Mouse (Mus musculus) neural tube, embryonic 12.5 days (tissue): Measurements from ENCODE around the gene Akap10. TPM values are rescaled to one million over a fixed set of nuclear protein-coding genes. Genes with fewer than 3 reads are reported as not detected.

Source experiments
- ATAC-seq: fragments of 200-750 bp; cut with Nextera tagmentation; 2 replicates; pipeline ENCODE4 v1.8.0; 2017; ENCODE audit warnings: low read depth, mild to moderate bottlenecking, moderate TSS enrichment, moderate library complexity; ENCODE audit not compliant: low FRiP score
- H3K27ac ChIP-seq: fragments of 300-500 bp; sonication (generic); 2 replicates; pipeline ENCODE4 v1.5.1; 2016
- H3K27me3 ChIP-seq: fragments of 300-500 bp; sonication (generic); replicated peaks from 2 replicates; pipeline ENCODE4 v1.6.1; 2016; ENCODE audit warnings: mild to moderate bottlenecking
- H3K36me3 ChIP-seq: fragments of 300-500 bp; sonication (generic); 2 replicates; pipeline ENCODE4 v1.6.1; 2016; ENCODE audit warnings: mild to moderate bottlenecking
- H3K4me1 ChIP-seq: fragments of 300-500 bp; sonication (generic); 2 replicates; pipeline ENCODE4 v1.6.1; 2016
- H3K4me2 ChIP-seq: fragments of 300-500 bp; sonication (generic); replicated peaks from 2 replicates; pipeline ENCODE4 v1.6.1; 2016; ENCODE audit warnings: mild to moderate bottlenecking
- H3K4me3 ChIP-seq: fragments of 300-500 bp; sonication (generic); 2 replicates; pipeline ENCODE4 v1.5.1; 2016
- H3K9ac ChIP-seq: fragments of 300-500 bp; sonication (generic); 2 replicates; pipeline ENCODE4 v1.6.1; 2016; ENCODE audit warnings: mild to moderate bottlenecking
- H3K9me3 ChIP-seq: fragments of 300-500 bp; sonication (generic); 2 replicates; pipeline ENCODE4 v1.6.1; 2016; ENCODE audit warnings: mild to moderate bottlenecking
- WGBS: fragments of 180-500 bp; shearing (Covaris S2); methylation state at CpG from one replicate; pipeline ENCODE4 v1.1.7; 2016; 5-methylcytosine and 5-hydroxymethylcytosine counted together
- polyA plus RNA-seq: library from polyadenylated mRNA; unstranded; fragments of >200 nt; fragmentation: Nextera tagmentation; extraction: Ambion mirVana; gene quantifications from 2 replicates; pipeline ENCODE4 v1.2.1, GENCODE M21; 2016

The Akap10 gene
- polyA plus RNA-seq, 1 experiment from 2014 or later: 19.4 TPM

GRCm38 (mm10) chr11:61929323-61930097 lies 542 bp downstream of the Akap10 start:
- Histone ChIP-seq H3K4me3 (peak overlapping the region; percentile 87), H3K9me3 (no peaks in the 10 kb centered on the region), H3K27me3 (no peaks in the 10 kb centered on the region), H3K36me3 (no peaks in the 10 kb centered on the region), H3K27ac (peak overlapping the region; percentile 89), H3K4me2 (peak overlapping the region; percentile 61), H3K4me1 (peaks cover 14% of the 10 kb centered on the region), H3K9ac (peak overlapping the region; percentile 88)
- no peak; the same call in none of the 2 replicates for ATAC-seq
- WGBS: 2% methylated on average over 47 of the region's 47 CpGs

GRCm38 (mm10) chr11:61923309-61923708 lies 6.7 kb downstream of the Akap10 start:
- WGBS: 85% methylated on average over 1 of the region's 1 CpGs
- no peak overlapping the region for H3K4me2 ChIP-seq
- peaks cover 3% of the 10 kb centered on the region; the same call in 1 of the 2 replicates for H3K4me1 ChIP-seq
- H3K36me3 ChIP-seq: peaks cover 4% of the 10 kb centered on the region; the same call in 1 of the 2 replicates
- H3K27me3 ChIP-seq: no peaks in the 10 kb centered on the region
- no peak for ATAC-seq
- H3K9me3 ChIP-seq: no peaks in the 10 kb centered on the region
- H3K4me3 ChIP-seq: no peak overlapping the region
- no peak overlapping the region for H3K27ac ChIP-seq
- H3K9ac ChIP-seq: no peak overlapping the region

- no peak for ATAC-seq
- peaks cover 26% of the 10 kb centered on the region for H3K36me3 ChIP-seq
- H3K27me3 ChIP-seq: no peaks in the 10 kb centered on the region
- no peak overlapping the region for H3K9ac ChIP-seq
- no peak overlapping the region for H3K4me2 ChIP-seq
- H3K4me3 ChIP-seq: no peak overlapping the region
- H3K27ac ChIP-seq: no peak overlapping the region
- H3K4me1 ChIP-seq: no peaks in the 10 kb centered on the region
- H3K9me3 ChIP-seq: no peaks in the 10 kb centered on the region
- 94% methylated on average over 3 of the region's 3 CpGs for WGBS
These were observed 10.3 kb downstream of the Akap10 start for GRCm38 (mm10) chr11:61919702-61920101.

- Histone ChIP-seq H3K4me3 (no peak overlapping the region), H3K4me2 (no peak overlapping the region), H3K27me3 (no peaks in the 10 kb centered on the region), H3K27ac (no peak overlapping the region), H3K36me3 (peaks cover 50% of the 10 kb centered on the region), H3K9me3 (no peaks in the 10 kb centered on the region), H3K4me1 (no peaks in the 10 kb centered on the region), H3K9ac (no peak overlapping the region)
- no peak for ATAC-seq
These were observed 21.7 kb downstream of the Akap10 start for GRCm38 (mm10) chr11:61908315-61908714.

- H3K4me1 ChIP-seq: no peaks in the 10 kb centered on the region
- H3K36me3 ChIP-seq: peaks cover 38% of the 10 kb centered on the region
- no peak overlapping the region for H3K27ac ChIP-seq
- H3K4me3 ChIP-seq: no peak overlapping the region
- H3K9me3 ChIP-seq: no peaks in the 10 kb centered on the region
- no peaks in the 10 kb centered on the region for H3K27me3 ChIP-seq
- WGBS: 82% methylated on average over 5 of the region's 5 CpGs
- H3K4me2 ChIP-seq: no peak overlapping the region
- no peak for ATAC-seq
- no peak overlapping the region for H3K9ac ChIP-seq
These were observed 47.9 kb downstream of the Akap10 start for GRCm38 (mm10) chr11:61882183-61882582.

- peaks cover 45% of the 10 kb centered on the region for H3K36me3 ChIP-seq
- H3K27me3 ChIP-seq: no peaks in the 10 kb centered on the region
- H3K4me3 ChIP-seq: no peak overlapping the region
- H3K9me3 ChIP-seq: no peaks in the 10 kb centered on the region
- H3K4me2 ChIP-seq: no peak overlapping the region
- no peak overlapping the region for H3K9ac ChIP-seq
- no peaks in the 10 kb centered on the region for H3K4me1 ChIP-seq
- H3K27ac ChIP-seq: no peak overlapping the region
- no peak for ATAC-seq
These were observed 50.1 kb downstream of the Akap10 start for GRCm38 (mm10) chr11:61879921-61880320.

GRCm38 (mm10) chr11:61871881-61872280 lies 58.2 kb downstream of the Akap10 start:
- no peak overlapping the region for H3K9ac ChIP-seq
- 93% methylated on average over 5 of the region's 5 CpGs for WGBS
- no peaks in the 10 kb centered on the region for H3K4me1 ChIP-seq
- no peaks in the 10 kb centered on the region for H3K27me3 ChIP-seq
- ATAC-seq: no peak
- peaks cover 65% of the 10 kb centered on the region for H3K36me3 ChIP-seq
- H3K27ac ChIP-seq: no peak overlapping the region
- no peak overlapping the region for H3K4me2 ChIP-seq
- H3K4me3 ChIP-seq: no peak overlapping the region
- H3K9me3 ChIP-seq: no peaks in the 10 kb centered on the region

GRCm38 (mm10) chr11:61866856-61867255 lies 63.2 kb downstream of the Akap10 start:
- Histone ChIP-seq H3K27me3 (no peaks in the 10 kb centered on the region), H3K4me2 (no peak overlapping the region), H3K9ac (no peak overlapping the region), H3K27ac (no peak overlapping the region), H3K9me3 (no peaks in the 10 kb centered on the region), H3K4me3 (no peak overlapping the region), H3K36me3 (peaks cover 25% of the 10 kb centered on the region), H3K4me1 (no peaks in the 10 kb centered on the region)
- no peak for ATAC-seq

GRCm38 (mm10) chr11:61861781-61862547 lies 68.1 kb downstream of the Akap10 start:
- H3K36me3 ChIP-seq: no peaks in the 10 kb centered on the region
- WGBS: 75% methylated on average over 6 of the region's 6 CpGs
- no peak overlapping the region for H3K9ac ChIP-seq
- no peak for ATAC-seq
- H3K27me3 ChIP-seq: no peaks in the 10 kb centered on the region
- no peaks in the 10 kb centered on the region for H3K9me3 ChIP-seq
- H3K4me3 ChIP-seq: no peak overlapping the region
- no peak overlapping the region for H3K4me2 ChIP-seq
- no peaks in the 10 kb centered on the region for H3K4me1 ChIP-seq
- H3K27ac ChIP-seq: no peak overlapping the region

GRCm38 (mm10) chr11:61859316-61859715 lies 70.7 kb downstream of the Akap10 start:
- no peaks in the 10 kb centered on the region for H3K27me3 ChIP-seq
- H3K27ac ChIP-seq: no peak overlapping the region
- H3K36me3 ChIP-seq: no peaks in the 10 kb centered on the region
- no peak overlapping the region for H3K9ac ChIP-seq
- 76% methylated on average over 1 of the region's 1 CpGs for WGBS
- no peaks in the 10 kb centered on the region for H3K4me1 ChIP-seq
- ATAC-seq: no peak
- H3K4me2 ChIP-seq: no peak overlapping the region
- no peak overlapping the region for H3K4me3 ChIP-seq
- no peaks in the 10 kb centered on the region for H3K9me3 ChIP-seq

GRCm38 (mm10) chr11:61855539-61855938 lies 74.5 kb downstream of the Akap10 start:
- Histone ChIP-seq H3K27me3 (no peaks in the 10 kb centered on the region), H3K4me2 (peak overlapping the region; percentile 61), H3K4me3 (peak overlapping the region; percentile 95), H3K27ac (no peak overlapping the region), H3K36me3 (no peaks in the 10 kb centered on the region; the same call in 1 of the 2 replicates), H3K4me1 (peaks cover 5% of the 10 kb centered on the region; the same call in 1 of the 2 replicates), H3K9me3 (no peaks in the 10 kb centered on the region), H3K9ac (peak overlapping the region; percentile 97)
- no peak for ATAC-seq
- WGBS: 56% methylated on average over 6 of the region's 6 CpGs

GRCm38 (mm10) chr11:61854988-61855411 lies 75.1 kb downstream of the Akap10 start, which contains the start of gene Ulk2:
Gene Ulk2, minus strand, starts transcription at chr11:61855073.
- peak; percentile 92 for ATAC-seq
- Histone ChIP-seq H3K36me3 (no peaks in the 10 kb centered on the region; the same call in 1 of the 2 replicates), H3K4me2 (peak within 1 kb of the TSS; percentile 61), H3K9ac (peak within 1 kb of the TSS; percentile 97), H3K27ac (peak within 1 kb of the TSS; percentile 91), H3K4me3 (peak within 1 kb of the TSS; percentile 95), H3K27me3 (no peaks in the 10 kb centered on the region), H3K9me3 (no peaks in the 10 kb centered on the region), H3K4me1 (peaks cover 5% of the 10 kb centered on the region; the same call in 1 of the 2 replicates)
- under 1% methylated on average over 58 of the region's 58 CpGs for WGBS
